Mouse (Mus musculus): ENCODE results near the gene Ttc28.

Gene Ttc28

DNA sequence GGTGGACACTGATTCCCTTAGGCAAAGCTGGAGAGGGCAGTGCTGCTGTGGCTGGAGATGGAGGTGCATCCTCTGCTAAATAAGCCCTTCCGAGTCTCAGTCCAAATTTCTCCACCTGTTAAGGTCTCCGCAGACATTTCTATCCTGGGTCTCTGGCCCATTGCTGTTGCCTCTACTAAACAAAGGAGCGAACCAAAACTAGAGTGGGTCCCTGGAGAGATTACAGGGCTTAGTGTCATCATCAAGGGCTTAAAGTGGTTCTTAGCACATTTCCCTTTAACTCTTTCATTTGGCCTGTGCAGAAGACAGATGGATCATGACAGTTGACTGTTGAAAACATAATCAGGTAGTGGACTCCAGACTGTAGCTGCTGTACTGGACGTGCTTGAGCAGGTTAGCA is 9.0 kb downstream of the Ttc28 start:
- DNase-seq (ENCODE audit: low spot score): no peak

DNA sequence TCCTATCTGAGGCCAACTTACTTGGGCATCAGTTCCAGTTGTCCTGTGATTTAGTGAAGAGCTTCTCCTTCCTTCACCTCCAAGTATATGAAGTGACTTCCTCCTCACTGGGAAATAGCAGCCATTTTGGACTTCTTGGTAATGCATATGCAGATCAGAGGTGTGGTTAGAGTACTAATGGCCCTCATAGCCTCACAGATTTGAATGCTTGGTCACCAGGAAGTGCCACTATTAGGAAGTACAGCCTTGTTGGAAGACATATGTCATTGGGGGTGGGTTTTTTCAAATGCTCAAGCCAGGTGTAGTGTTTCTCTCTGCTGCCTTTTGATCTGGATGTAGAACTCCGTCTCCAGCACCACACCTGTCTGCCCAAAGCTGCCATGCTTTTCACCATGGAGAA is 10.3 kb downstream of the Ttc28 start:
- peak; percentile 9 for DNase-seq (ENCODE audit: low spot score)

DNA sequence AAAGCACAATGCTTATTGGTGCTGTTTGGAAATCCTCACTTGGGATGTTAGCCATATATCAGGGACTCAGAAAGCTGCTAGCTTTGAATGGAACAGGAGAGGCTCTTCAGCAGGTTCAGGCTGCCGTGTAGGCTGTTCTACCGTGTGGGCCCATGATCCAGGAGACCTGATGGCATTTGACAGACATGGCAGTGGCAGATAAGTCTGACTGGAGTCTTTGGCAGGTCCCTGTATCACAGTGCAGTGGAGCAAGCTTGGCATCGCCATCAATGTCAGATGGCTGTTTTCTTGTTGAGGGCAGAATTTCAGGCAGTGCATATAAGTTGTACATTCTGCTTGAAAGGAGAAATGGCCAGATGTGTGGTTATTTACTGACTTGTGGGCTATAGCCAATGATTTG is 11.0 kb downstream of the Ttc28 start:
- peak; percentile 27 for DNase-seq (ENCODE audit: low spot score)

DNA sequence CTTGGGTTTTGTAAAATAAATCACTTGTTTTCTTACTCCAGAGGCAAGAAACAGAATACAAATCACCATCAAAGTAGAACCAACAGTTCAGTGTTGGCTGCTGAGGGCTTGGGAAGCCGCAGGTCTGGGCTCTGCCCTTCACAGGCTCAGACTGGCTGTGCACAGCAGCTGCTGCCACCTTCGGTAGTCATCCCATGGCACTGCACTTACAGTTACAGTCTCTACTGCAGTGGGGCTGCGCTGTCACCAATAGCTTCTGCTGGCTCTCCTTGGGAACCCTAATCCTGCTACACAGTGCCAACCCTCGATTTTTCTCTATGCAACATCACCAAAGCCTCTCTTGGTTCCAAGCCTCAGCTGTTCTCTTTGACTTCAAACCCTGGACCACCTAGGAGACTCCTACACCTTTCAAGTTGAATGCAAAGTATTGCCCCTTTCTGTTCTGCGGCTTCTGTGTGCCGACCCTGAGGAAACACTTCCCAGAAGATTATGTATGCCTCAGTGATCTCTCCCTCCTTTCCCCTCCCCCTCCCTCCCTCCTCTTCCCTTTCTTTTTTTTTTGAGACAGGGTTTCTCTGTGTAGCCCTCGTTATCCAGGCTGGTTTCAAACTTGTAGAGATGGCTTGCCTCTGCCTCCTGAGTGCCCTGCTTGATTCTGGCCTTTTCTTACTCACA is 17.6 kb downstream of the Ttc28 start:
- no peak for DNase-seq (ENCODE audit: low spot score)

DNA sequence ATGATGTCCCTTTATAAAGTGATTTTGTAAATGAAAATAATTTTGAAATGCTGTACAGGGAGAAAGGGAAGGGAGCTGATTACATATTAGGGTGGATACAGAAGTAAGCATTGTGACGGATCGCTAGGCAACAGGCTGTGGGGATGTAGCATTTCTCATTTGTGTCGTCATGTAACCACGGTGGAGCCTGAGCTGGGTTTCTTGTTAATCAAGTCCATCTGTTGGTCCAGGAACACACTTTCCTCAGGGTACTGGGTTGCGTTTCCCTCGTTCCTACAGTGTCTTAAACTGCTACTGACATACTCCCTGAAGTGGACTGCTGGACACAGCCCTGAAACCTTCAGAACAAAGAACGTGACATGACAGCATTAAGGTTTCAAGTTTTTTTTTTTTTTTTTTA is 18.6 kb downstream of the Ttc28 start:
- DNase-seq (ENCODE audit: low spot score): no peak

DNA sequence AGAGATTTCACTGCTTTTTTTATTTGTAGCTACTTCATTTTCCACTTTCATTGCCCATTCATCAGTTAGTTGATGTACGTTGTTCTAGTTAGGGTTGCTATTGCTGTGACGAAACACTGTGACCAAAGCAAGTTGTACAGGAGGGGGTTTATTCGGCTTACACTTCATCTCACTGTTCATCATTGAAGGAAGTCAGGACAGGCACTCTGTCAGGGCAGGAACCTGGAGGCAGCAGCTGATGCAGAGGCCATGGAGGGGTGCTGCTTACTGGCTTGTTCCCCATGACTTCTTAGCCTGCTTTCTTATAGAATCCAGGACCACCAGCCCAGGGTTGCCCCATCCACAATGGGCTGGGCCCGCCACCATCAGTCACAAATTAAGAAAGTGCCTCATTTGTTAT is 19.2 kb downstream of the Ttc28 start:
- DNase-seq (ENCODE audit: low spot score): no peak

DNA sequence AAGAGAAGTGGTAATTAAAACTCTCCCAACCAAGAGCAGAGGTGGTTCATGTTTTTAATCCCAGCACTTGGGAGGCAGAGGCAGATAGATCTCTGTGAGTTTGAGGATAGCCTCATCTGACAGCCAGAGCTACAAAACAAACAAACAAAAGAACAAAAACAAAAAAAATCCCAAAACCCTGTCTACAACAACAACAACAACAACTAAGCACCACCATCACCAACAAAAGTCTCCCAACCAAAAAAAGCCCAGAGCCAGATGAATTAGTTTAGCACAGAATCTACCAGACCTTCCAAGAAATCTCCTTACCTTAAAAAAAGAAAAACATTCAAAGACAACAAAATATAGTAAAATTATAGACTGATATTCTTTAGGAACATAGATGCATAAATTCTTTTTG is 20.7 kb downstream of the Ttc28 start:
- no peak for DNase-seq (ENCODE audit: low spot score)

DNA sequence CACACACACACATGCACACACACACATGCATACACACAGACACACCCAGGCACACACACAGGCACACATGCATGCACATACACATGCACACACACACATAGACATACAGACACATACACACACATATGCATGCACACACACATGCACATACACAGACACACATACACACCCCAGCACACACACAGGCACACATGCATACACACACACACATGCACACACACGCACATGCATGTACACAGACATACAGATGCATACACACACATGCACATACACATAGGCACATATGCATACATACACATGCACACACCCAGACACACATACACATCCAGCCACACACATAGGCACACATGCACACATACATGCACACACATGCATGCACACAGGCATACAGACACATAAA is 27.1 kb downstream of the Ttc28 start:
- no peak for DNase-seq (ENCODE audit: low spot score)

DNA sequence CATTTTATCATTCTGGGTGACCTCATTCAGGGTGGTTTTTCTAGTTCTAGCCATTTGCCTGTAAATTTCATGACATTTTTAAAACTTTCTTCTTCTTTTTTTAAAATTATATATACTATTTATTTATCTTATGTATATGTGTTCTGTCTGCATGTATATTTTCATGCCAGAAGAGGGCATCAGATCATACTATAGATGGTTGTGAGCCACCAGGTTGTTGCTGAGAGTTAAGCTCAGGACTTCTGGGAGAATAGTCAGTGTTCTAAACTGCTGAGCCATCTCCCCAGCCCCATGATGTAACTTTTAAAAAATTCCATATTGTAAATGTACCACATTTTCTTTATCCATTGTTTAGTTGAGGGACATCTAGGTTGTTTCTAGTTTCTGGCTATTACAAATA is 29.3 kb downstream of the Ttc28 start:
- DNase-seq (ENCODE audit: low spot score): no peak

DNA sequence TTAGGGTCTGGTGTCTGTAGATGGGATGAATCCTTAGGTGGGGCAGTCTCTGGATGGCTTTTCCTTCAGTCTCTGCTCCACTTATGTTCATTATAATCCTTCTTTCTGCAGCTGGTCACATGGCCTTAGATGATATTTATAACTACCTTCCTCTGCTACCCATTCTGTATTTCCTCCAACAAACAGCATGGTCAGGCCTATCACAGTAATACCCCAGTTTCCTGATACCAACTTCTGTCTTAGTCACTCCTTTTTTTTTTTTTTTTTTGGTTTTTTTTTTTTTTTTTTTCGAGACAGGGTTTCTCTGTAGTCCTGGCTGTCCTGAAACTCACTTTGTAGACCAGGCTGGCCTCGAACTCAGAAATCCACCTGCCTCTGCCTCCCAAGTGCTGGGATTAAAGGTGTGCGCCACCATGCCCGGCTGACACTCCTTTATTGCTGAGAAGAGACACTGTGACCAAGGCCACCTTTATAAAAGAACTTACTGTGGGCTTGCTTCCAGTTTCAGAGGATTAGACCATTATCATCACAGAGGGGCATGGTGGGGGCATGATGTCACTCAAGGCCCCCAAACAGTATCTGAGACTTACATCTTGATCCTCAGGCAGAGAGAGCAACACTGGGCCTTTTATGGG is 30.5 kb downstream of the Ttc28 start:
- DNase-seq (ENCODE audit: low spot score): no peak

DNA sequence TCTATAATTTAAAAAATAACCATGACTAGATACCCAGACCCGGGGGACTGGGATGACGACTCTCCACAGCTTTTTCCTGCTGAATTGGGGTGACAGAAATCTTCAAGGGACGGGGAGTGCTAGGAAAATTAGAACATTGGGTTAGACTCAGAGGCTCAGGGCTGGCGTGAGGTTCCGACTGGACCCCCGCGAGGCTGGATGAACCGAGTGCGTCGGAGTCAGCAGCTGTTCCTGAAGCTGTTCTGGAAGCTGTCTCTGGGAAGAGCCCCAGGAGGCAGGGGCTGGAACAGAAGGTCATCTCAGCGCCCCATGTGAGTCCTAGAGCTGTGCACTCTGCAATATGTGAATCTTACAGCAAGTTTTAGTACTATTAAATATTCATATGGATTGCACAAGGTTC is 35.3 kb downstream of the Ttc28 start:
- DNase-seq (ENCODE audit: low spot score): no peak

DNA sequence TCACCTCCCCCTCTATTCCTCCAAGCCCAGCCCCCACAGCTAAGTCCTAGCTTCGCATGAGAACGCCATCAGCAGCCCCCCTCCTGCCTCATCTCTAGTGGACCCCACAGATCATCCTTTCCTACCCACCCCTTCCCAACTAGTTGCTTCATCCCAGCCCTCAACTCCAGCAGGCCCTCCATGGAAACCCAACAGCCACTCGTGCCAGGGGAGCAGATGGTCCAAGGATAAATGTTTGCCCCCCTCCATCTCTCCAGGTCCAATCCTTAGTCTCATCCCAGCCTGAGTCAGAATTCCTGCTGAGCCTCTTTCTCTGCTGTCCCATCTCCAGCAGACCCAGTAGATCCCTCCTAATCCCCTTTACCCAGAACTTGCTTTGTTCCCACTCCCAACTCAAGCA is 36.6 kb downstream of the Ttc28 start:
- no peak for DNase-seq (ENCODE audit: low spot score)

DNA sequence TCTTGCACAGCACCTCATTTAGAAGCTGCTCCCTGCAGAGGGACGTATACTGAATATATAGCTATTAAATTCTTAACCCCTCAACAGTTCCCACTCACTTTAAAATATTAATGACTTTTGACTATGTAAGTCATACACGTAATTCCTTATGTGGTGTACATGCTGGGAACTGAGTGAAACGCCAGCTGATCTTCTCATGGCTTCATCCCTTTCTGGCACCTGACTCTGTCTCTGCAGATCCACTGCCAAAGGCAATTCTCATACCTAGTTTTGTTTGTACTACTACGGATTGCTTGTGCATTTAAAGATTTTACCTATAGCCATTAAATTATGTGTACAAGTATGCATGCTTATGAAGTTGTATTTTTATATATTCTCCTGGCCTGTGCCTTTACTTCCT is 39.9 kb downstream of the Ttc28 start:
- no peak for DNase-seq (ENCODE audit: low spot score)

DNA sequence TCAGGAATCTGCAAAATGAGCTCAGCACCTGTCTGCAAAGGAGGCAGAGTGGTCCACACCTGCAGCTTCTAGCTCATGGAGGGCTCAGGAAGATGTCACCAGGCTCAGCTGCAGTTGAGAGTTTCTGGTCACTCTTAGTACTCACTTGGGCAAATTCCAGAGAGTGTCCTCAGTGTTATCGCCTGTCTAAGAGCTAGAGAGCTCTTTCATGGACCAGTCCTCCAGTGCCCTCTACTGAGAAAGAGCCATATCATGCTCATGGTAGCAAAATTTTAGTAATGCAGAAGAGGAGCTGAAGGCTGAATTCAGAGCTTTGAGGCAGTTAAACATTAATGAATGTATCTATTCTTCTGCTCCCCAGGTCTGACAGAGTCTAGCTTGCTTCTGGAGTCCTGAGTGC is 43.7 kb downstream of the Ttc28 start:
- DNase-seq (ENCODE audit: low spot score): no peak

DNA sequence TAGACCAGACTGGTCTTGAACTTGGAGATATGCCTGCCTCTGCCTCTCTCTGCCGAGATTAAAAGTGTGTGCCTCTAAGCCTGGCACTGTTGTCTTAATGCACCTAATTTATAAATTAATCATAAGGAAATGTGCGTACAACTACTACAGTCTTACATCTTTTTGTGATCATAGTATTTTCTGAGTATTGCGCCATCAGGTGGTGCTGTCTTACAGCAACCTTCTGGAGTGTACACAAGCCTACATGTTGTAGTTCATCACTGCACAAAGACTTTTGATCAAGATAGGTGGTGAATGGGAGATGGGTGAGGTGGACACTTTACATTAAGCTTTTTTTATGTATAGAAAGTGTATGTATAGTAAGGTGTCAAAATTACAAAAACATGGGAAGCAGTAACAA is 45.0 kb downstream of the Ttc28 start:
- DNase-seq (ENCODE audit: low spot score): no peak

DNA sequence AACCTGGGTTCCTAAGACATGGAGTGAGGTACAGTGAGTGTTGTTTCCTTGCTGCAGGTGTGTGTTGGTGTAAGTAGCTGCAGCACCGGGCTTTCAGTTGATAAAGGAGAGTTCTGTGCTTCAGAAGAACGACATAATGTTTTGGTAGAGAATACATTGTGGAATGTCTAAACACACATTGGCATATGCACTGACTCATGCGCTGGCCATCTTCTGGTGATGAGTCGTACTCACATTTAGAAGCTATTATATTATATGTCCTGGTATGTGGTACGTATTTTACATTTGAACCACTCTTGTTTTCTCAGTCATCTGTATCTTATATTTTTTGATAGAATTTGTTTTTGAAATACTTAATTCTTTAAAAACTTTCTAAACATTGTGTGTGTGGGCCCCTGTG is 46.2 kb downstream of the Ttc28 start:
- DNase-seq (ENCODE audit: low spot score): no peak

DNA sequence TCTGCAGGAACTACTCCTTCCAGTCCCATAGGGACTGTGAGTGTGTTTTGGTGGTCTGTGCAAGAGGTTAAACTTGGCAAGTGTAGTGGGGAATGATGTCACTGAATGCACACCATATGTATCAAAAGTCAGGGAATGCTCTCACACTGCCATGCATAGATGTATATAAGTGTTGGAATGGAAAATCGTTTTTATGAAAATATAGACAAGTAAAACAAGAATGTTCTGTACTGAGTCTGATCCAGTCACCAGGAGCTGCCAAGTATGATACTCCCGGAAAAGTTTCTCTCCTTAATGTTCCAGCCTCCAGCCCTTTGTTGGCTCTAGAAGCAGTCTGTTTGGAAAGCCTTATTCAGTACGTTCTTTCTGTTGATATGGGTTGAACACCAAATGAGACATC is 48.7 kb downstream of the Ttc28 start:
- DNase-seq (ENCODE audit: low spot score): no peak

DNA sequence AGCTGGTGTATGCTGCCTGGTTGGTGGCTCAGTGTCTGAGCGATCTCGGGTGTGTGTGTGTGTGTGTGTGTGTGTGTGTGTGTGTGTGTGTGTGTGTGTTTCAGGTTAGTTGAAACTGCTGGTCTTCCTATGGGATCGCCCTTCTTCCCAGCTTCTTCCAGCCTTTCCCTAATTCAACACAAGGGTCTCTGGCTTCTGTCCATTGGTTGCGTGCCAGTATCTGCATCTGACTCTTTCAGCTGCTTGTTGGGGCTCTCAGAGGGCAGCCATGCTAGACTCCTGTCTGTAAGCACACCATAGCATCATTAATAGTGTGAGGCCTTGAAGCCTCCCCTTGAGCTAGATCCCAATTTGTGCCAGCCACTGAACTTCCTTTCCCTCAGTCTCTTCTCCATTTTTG is 49.7 kb downstream of the Ttc28 start:
- DNase-seq (ENCODE audit: low spot score): no peak

DNA sequence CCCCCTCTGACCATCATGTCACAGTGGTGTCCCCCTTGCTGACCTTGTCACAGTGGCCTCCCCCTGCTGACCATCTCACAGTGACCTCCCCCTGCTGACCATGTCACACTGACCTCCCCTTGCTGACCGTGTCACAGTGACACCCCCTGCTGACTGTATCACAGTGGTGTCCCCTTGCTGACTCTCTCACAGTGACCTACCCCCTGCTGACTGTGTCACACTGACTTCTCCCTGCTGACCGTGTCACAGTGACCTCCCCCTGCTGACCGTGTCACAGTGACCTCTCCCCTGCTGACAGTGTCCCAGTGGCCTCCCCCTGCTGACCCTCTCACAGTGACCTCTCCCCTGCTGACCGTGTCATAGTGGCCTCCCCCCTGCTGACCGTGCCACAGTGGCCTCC is 57.0 kb downstream of the Ttc28 start:
- DNase-seq (ENCODE audit: low spot score): no peak

DNA sequence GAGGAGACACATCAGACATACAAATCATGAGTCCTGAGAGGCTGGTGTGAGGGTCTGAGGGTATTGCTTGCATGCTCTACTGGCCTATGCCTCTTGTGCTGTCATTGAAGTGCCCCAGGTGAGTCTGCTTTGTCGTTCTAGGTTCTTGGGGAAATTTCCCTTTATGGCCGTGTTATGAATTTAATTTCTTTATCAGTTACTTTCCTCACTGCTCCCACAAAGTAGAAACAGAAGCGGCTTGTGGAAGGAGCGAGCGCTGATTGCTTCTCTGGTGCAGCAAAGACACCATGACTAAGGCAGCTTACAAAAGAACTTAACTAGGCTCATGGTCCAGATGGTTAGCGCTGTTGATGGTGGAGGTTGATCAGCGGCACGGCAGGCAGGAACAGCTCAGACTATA is 64.7 kb downstream of the Ttc28 start:
- no peak for DNase-seq (ENCODE audit: low spot score)

DNA sequence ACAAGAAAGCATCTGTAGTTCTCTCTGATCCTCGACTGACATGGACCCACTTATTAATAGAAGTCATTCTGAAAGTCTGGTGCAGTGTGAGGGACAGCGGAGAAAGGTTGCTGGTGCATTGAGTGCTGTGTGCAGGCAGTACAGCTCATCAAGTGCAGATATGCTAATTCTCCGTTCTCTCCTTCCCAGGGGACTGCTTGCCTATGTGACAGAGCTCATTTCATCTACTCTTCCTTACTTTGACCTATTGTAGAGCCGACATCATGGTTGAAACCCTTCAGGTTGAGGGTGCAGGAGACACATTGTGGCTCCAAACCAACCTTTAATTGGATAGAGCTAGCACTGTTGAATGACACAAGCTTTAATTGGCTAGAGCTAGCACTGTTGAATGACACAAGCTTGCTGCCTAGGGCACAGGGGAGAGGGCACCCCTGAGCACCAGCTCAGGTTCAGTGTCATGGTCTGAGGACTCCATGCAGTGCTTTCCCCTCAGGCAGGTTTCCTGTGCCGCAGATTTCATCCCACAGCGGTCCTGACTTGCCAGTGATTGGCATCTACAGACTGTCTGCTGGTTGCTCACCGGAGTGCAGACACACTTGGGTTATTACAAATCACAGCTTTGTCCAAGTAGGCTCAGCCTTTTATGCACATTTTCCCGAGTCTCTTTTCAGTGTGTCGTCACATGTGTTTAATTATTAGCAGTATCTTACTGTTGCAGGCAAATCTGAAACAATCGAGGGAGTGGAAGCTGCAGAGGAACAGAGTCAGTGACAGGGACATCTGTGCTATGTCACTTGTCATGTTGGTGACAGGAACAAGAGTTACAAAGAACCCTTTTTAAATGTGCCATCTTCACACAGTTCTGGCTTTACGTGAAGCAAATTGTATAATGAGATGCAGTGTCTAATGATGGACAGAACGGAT is 69.1 kb downstream of the Ttc28 start:
- DNase-seq (ENCODE audit: low spot score): no peak

DNA sequence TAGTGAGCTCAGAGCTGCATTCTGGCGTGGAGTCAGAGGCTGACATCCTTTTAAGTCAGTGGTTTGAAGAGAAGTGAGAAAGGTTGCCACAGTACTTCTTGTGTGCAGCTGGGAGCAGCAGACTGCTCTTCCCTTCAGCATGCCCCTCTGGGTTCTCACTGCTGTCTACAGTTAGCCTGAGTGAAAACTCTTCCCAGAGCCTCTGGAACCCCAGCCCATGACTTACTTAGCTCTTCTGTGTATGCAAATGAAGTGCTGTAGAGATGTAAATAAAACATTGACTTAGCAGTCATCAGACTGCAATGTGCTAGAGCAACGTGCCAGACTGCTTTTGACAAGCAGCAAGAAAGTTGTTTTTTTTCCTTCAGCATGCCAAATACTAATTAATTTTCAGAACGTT is 70.2 kb downstream of the Ttc28 start:
- no peak for DNase-seq (ENCODE audit: low spot score)

DNA sequence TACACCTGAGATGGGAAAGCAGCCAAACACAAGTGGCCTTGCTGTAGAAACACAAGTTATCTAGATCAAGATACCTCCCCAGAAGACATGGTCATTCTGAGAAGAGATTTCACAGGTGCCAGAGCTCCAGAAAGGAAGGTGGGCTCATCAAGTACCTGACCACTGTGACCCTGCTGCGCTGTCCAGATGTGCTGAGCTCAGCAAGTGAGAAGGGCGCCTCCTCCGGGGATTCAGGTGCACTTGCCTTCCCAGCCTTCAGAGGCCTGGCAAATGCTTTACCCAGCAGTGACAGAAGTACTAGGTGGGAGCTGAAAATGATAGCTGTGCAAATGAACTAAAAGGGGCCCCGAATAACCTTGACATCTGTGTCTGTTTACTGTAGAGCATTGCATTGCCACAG is 78.6 kb downstream of the Ttc28 start:
- DNase-seq (ENCODE audit: low spot score): no peak

Measured in testis, postnatal 10 days (tissue).